Mouse (Mus musculus) CH12.LX (cell line): ENCODE results near the gene Gm45716. TPM values are rescaled to one million over a fixed set of nuclear protein-coding genes. Genes with fewer than 3 reads are reported as not detected.
"Not testable (repeated sequence)": the region's sequence is repeated elsewhere in the genome, so short reads cannot be mapped to it uniquely, and the experiment has no call there.

Experiments
- DNase-seq: peaks from one replicate; pipeline ENCODE4 v3.0.0-alpha.2; 2013; ENCODE audit errors: extremely low read depth
- H3K27ac ChIP-seq: 2 replicates; pipeline ENCODE4 v1.5.1; 2012; ENCODE audit warnings: low read depth, mild to moderate bottlenecking, control low read depth, moderate library complexity; ENCODE audit not compliant: insufficient read depth
- H3K27me3 ChIP-seq: replicated peaks from 2 replicates; pipeline ENCODE3; 2012; ENCODE audit warnings: inconsistent platforms
- H3K36me3 ChIP-seq, 2 experiments: replicated peaks in 1 of 2; 2 replicates each; pipeline versions ENCODE3 to v1.6.1; 2012; ENCODE audit warnings: inconsistent platforms in 1 of 2, low read length in 1 of 2, mild to moderate bottlenecking in 1 of 2, mixed read lengths in 1 of 2, moderate library complexity in 1 of 2; ENCODE audit not compliant: control insufficient read depth in 1 of 2, insufficient read depth in 1 of 2
- H3K4me1 ChIP-seq, 2 experiments: 2 replicates each; pipeline ENCODE4 v1.6.1; 2012; ENCODE audit warnings: inconsistent platforms in 1 of 2, moderate library complexity in 1 of 2; ENCODE audit not compliant: insufficient read depth in 2 of 2, control insufficient read depth in 1 of 2
- H3K4me2 ChIP-seq: 2 replicates; pipeline ENCODE4 v1.6.1; 2012; ENCODE audit warnings: low read depth, mild to moderate bottlenecking, control low read depth; ENCODE audit not compliant: poor library complexity, insufficient read depth, severe bottlenecking
- H3K4me3 ChIP-seq, 3 experiments: fragments of 150-350 bp in 1 of 3; sonication (generic) in 1 of 3; replicated peaks in 1 of 3; 2 replicates each; pipeline versions ENCODE3 to v1.5.1; 2011 to 2012; ENCODE audit warnings: low read depth in 2 of 3, low read length in 2 of 3, mild to moderate bottlenecking in 2 of 3, moderate library complexity in 2 of 3, control low read depth in 1 of 3, improper control_type of control experiment in 1 of 3, inconsistent platforms in 1 of 3, mixed read lengths in 1 of 3; ENCODE audit not compliant: poor library complexity in 1 of 3
- H3K79me2 ChIP-seq: replicated peaks from 2 replicates; pipeline ENCODE4 v1.6.1; 2012; ENCODE audit warnings: mild to moderate bottlenecking, moderate library complexity; ENCODE audit not compliant: control insufficient read depth, poor library complexity, insufficient read depth, severe bottlenecking; ENCODE audit errors: extremely low read depth
- H3K9ac ChIP-seq: 2 replicates; pipeline ENCODE4 v1.6.1; 2012; ENCODE audit warnings: low read depth, mild to moderate bottlenecking, control low read depth, moderate library complexity; ENCODE audit not compliant: insufficient read depth
- H3K9me3 ChIP-seq: replicated peaks from 2 replicates; pipeline ENCODE3; 2012; ENCODE audit warnings: low read length, inconsistent platforms, mixed read lengths
- BHLHE40 ChIP-seq: IDR thresholded peaks from 2 replicates; pipeline ENCODE4 v1.6.1; 2011; ENCODE audit warnings: mild to moderate bottlenecking, low read depth, low read length, improper control_type of control experiment
- CTCF ChIP-seq, 2 experiments: IDR thresholded peaks in 1 of 2; conservative IDR thresholded peaks in 1 of 2; 2 replicates each; pipeline ENCODE4 v1.5.1; 2011 to 2012; ENCODE audit warnings: low read depth in 2 of 2, low read length in 2 of 2, improper control_type of control experiment in 1 of 2, inconsistent platforms in 1 of 2, mild to moderate bottlenecking in 1 of 2, moderate library complexity in 1 of 2
- ELF1 ChIP-seq: IDR thresholded peaks from 2 replicates; pipeline ENCODE4 v1.6.1; 2014; ENCODE audit warnings: low read depth, mild to moderate bottlenecking, inconsistent platforms, low read length, improper control_type of control experiment
- KAT2A ChIP-seq: IDR thresholded peaks from 2 replicates; pipeline ENCODE4 v1.6.1; 2012; ENCODE audit warnings: low read length, improper control_type of control experiment, inconsistent platforms; ENCODE audit not compliant: insufficient replicate concordance
- MAFK ChIP-seq: IDR thresholded peaks from 2 replicates; pipeline ENCODE4 v1.6.1; 2011; ENCODE audit warnings: low read length, improper control_type of control experiment; ENCODE audit not compliant: insufficient replicate concordance
- NELFE ChIP-seq: IDR thresholded peaks from 2 replicates; pipeline ENCODE4 v1.6.1; 2011; ENCODE audit warnings: low read depth, low read length, improper control_type of control experiment
- PAX5 ChIP-seq: IDR thresholded peaks from 2 replicates; pipeline ENCODE4 v1.6.1; 2012; ENCODE audit warnings: low read length, inconsistent platforms, mixed read lengths
- POLR2A ChIP-seq: IDR thresholded peaks from 2 replicates; pipeline ENCODE4 v1.6.1; 2011; ENCODE audit warnings: low read depth, mild to moderate bottlenecking, improper control_type of control experiment, low read length
- POLR2AphosphoS2 ChIP-seq: IDR thresholded peaks from 2 replicates; pipeline ENCODE4 v1.6.1; 2011; ENCODE audit warnings: low read depth, low read length, improper control_type of control experiment
- RAD21 ChIP-seq: IDR thresholded peaks from 2 replicates; pipeline ENCODE4 v1.6.1; 2011; ENCODE audit warnings: low read depth, mild to moderate bottlenecking, low read length, improper control_type of control experiment, moderate library complexity
- SIN3A ChIP-seq: IDR thresholded peaks from 2 replicates; pipeline ENCODE4 v1.6.1; 2012; ENCODE audit warnings: low read length, improper control_type of control experiment, inconsistent platforms
- TBP ChIP-seq: conservative IDR thresholded peaks from 2 replicates; pipeline ENCODE4 v1.6.1; 2011; ENCODE audit warnings: low read depth, low read length, improper control_type of control experiment
- TCF12 ChIP-seq: IDR thresholded peaks from 2 replicates; pipeline ENCODE4 v1.6.1; 2014; ENCODE audit warnings: low read depth, mild to moderate bottlenecking, inconsistent platforms, low read length, improper control_type of control experiment
- UBTF ChIP-seq: IDR thresholded peaks from 2 replicates; pipeline ENCODE4 v1.6.1; 2012; ENCODE audit warnings: low read depth, mild to moderate bottlenecking, inconsistent platforms, low read length, improper control_type of control experiment, moderate library complexity
- ZKSCAN1 ChIP-seq: IDR thresholded peaks from 2 replicates; pipeline ENCODE4 v1.6.1; 2012; ENCODE audit warnings: low read depth, inconsistent platforms, low read length, improper control_type of control experiment, borderline replicate concordance
- ZMIZ1 ChIP-seq: IDR thresholded peaks from 2 replicates; pipeline ENCODE4 v1.6.1; 2012; ENCODE audit warnings: low read depth, mild to moderate bottlenecking, inconsistent platforms, low read length, improper control_type of control experiment
- dilution Hi-C: fragments of 300-500 bp; cut with MboI; formaldehyde crosslinking; loops from 2 replicates; pipeline ENCODE4 v1.14.3; 2020; ENCODE audit warnings: low sequenced_read_pairs; ENCODE audit not compliant: extremely low pct_unique_long_range_greater_than_20kb, extremely low pct_ligation_motif_present
- in situ Hi-C: fragments of 300-500 bp; cut with MboI; formaldehyde crosslinking; loops from 3 replicates; pipeline ENCODE4 v1.14.3; 2019; ENCODE audit warnings: low sequenced_read_pairs, low pct_ligation_motif_present, low pct_unique_long_range_greater_than_20kb, mixed read lengths
- polyA plus RNA-seq: library from polyadenylated mRNA; unstranded; fragments of >175 nt; gene quantifications from 2 replicates; pipeline ENCODE4 v1.2.1, GENCODE M21; 2012; ENCODE audit warnings: low read depth; ENCODE audit not compliant: insufficient read length
- total RNA-seq, 2 experiments: library from RNA; depleted of rRNA; stranded (reverse); fragments of 300-350 nt in 1 of 2; fragments of >200 nt in 1 of 2; gene quantifications; 2 replicates each; pipeline ENCODE4 v1.2.3; 2012 to 2014

Gene Gm45716
- total and polyA plus RNA-seq, 3 experiments = 3.0 to 15.9 (median 9.9) TPM

GRCm38 (mm10) chr11:90276561-90276960 is 89.1 kb downstream of the Gm45716 start:
- no peak overlapping the region for H3K4me3 ChIP-seq
- H3K27me3 ChIP-seq = no peaks in the 10 kb centered on the region
- no peak for DNase-seq
- dilution Hi-C loops (no loop called here), in situ Hi-C loops (no loop called here)
- H3K79me2 ChIP-seq = no peaks in the 10 kb centered on the region
- no peaks in the 10 kb centered on the region for H3K9me3 ChIP-seq
- no peak for TF ChIP-seq PAX5
- H3K27ac ChIP-seq = no peak overlapping the region
- no peaks in the 10 kb centered on the region for H3K4me1 ChIP-seq
- H3K36me3 ChIP-seq = peaks cover 13 to 64% of the 10 kb centered on the region in 2 experiments
- no peak overlapping the region for H3K9ac ChIP-seq
- no peak overlapping the region for H3K4me2 ChIP-seq

DNA sequence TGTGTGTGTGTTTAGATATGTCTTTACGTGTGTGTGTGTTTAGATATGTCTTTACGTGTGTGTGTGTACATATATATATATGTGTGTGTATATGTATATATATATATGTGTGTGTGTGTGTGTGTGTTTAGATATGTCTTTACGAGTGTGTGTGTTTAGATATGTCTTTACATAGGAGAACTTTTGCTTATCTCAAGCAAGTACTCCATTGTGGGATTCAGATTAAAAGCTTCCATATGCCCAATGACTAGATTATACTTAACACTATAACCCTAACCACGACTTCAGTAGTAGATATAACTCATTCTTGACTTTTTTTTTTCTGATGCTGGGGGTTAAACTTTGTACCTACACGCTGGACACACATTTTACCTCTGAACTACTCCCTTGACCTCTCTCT is 92.6 kb downstream of the Gm45716 start:
- Histone ChIP-seq H3K4me3 (no peak overlapping the region), H3K4me2 (no peak overlapping the region), H3K4me1 (no peaks in the 10 kb centered on the region), H3K36me3 (peaks cover 2 to 35% of the 10 kb centered on the region in 2 experiments), H3K27ac (no peak overlapping the region), H3K79me2 (no peaks in the 10 kb centered on the region), H3K9ac (no peak overlapping the region), H3K27me3 (no peaks in the 10 kb centered on the region), H3K9me3 (no peaks in the 10 kb centered on the region)
- in situ Hi-C loops (no loop called here), dilution Hi-C loops (no loop called here)
- TF ChIP-seq UBTF (no peak), POLR2AphosphoS2 (no peak), RAD21 (no peak), MAFK (no peak), TCF12 (no peak), CTCF (conservative IDR thresholded peaks at IDR 0.05 in 1 of 2, IDR thresholded peaks at IDR 0.05 in 1 of 2; ENCODE audit: low read depth in 2 of 2, low read length in 2 of 2) (no peak), ZKSCAN1 (no peak), KAT2A (no peak), NELFE (no peak), TBP (no peak), ELF1 (no peak), BHLHE40 (no peak), POLR2A (no peak), ZMIZ1 (no peak), SIN3A (no peak)
- DNase-seq = no peak

GRCm38 (mm10) chr11:90281943-90282342 is 94.5 kb downstream of the Gm45716 start:
- H3K9me3 ChIP-seq, DNase-seq, H3K79me2 ChIP-seq, H3K9ac ChIP-seq, H3K4me1 ChIP-seq, H3K4me2 ChIP-seq, dilution Hi-C loops, H3K4me3 ChIP-seq, H3K27me3 ChIP-seq, in situ Hi-C loops, H3K27ac ChIP-seq: not testable (repeated sequence)
- peaks cover 0 to 18% of the 10 kb centered on the region in 2 experiments for H3K36me3 ChIP-seq
- TF ChIP-seq CTCF (conservative IDR thresholded peaks at IDR 0.05 in 1 of 2, IDR thresholded peaks at IDR 0.05 in 1 of 2; ENCODE audit: low read depth in 2 of 2, low read length in 2 of 2) = peak in 1 of 2 experiments; percentile 55; a peak in 2 of 4 replicates
